Mouse (Mus musculus): ENCODE measurements at regions not wholly inside any gene's neighbourhood (a gene's known extent, or its start where the extent isn't known, plus 50 kb on each side); places are given as distances from the start of the nearest gene placed in this dataset.

DNA sequence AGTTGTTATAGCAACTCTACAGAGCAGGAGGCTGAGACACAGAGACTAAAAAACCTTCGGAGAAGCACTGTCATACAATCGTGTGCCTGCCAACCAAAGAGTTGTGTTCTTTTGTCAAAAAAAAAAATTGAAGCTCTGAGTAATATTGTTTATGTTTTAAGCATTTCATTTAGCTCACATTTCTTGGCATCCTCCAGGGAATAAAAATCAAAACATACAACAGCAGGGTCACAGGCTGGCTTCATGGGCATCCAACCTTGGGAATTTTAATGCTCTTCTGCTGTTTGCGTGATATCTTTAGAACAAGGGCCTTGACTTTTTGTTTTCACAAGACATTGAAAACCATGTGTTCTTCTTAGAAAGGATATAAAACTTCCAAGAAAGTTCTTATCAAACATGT is 152.9 kb upstream of the Cxcl12 start:
- Histone ChIP-seq H3K27ac (replicated peaks; ENCODE audit: low read depth, low read length) (no peak overlapping the region), H3K4me3 (ENCODE audit: insufficient read depth, low read depth, low read length) (no peak overlapping the region), H3K4me1 (ENCODE audit: control insufficient read depth, insufficient read depth, insufficient read length, low read length) (no peaks in the 10 kb centered on the region)

DNA sequence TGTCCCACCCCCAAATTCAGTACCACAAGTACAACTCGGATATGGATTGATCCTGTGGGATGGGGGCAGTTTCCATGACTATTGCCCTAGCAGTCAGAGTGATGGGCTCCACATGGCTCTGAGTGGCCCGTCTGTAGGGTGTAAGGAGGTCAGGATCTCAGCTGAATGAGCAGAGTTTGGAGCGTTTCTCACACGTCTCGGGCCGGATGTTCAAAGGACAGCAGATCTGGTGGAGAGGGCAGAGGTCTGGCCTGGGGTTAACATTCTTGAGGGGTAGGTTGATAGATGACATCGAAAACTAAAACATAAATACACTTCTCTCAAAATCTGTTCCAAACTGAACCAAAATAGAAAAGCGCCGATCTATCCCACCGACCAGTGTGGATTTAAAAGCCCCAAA is 146.5 kb upstream of the Cxcl12 start:
- Histone ChIP-seq H3K27ac (replicated peaks; ENCODE audit: low read depth, low read length) (no peak overlapping the region), H3K4me3 (ENCODE audit: insufficient read depth, low read depth, low read length) (no peak overlapping the region), H3K4me1 (ENCODE audit: control insufficient read depth, insufficient read depth, insufficient read length, low read length) (no peaks in the 10 kb centered on the region)

DNA sequence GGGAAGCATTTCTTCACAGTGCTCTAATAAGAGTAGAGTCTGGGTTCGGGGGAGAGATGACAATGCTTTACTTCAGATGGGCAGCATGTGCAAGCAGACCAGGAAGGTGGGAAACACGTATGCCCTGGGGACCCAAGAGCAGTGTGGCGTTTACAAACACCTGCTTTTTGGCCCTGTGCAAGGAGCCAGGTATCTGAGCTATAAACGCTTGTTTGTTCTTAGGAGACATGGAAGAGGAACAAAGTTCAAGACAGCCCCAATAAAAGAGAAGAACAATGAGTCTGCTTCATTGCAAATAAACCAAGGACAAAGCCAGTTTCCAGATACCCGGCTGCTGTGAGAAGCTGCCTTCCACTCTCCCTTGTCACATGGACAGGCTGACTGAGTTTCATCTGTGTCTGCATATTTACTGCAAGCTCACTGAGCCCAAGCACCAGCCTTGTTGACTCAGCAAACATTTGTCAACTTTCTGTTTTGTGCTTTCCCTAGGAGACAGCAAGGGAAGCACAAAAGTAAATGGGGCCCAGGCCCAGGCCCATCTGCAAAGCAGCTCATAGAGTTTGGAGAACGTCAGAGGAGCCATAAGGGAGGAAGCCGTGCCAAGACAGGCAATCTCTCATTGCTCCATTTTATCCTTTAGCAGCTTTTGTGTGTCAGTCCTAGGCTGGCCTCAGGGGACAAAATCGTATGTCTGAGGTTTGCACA is 136.1 kb upstream of the Cxcl12 start:
- Histone ChIP-seq H3K27ac (replicated peaks; ENCODE audit: low read depth, low read length) (no peak overlapping the region), H3K4me1 (ENCODE audit: control insufficient read depth, insufficient read depth, insufficient read length, low read length) (no peaks in the 10 kb centered on the region), H3K4me3 (ENCODE audit: insufficient read depth, low read depth, low read length) (no peak overlapping the region)

DNA sequence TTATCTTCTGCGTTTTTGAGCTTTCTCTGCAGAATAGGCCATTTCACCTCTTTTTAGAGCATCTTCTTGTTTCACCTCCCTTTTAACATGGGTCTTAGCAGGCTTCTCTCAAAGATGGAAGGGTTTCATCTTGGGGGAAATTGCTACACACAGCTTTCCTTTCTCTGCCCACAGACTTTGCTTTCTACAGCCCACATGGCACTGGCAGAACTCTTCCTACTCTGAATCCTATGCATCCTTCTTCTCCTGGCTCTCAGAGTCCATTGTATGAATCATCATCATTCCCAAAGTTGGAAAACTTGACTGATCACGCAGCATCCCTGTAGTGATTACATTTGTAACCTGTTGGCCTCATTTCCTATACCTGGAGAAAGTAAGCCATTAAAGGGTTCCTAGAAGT is 124.6 kb upstream of the Cxcl12 start:
- no peaks in the 10 kb centered on the region for H3K4me1 ChIP-seq (ENCODE audit: control insufficient read depth, insufficient read depth, insufficient read length, low read length)
- no peak overlapping the region for H3K27ac ChIP-seq (replicated peaks; ENCODE audit: low read depth, low read length)

DNA sequence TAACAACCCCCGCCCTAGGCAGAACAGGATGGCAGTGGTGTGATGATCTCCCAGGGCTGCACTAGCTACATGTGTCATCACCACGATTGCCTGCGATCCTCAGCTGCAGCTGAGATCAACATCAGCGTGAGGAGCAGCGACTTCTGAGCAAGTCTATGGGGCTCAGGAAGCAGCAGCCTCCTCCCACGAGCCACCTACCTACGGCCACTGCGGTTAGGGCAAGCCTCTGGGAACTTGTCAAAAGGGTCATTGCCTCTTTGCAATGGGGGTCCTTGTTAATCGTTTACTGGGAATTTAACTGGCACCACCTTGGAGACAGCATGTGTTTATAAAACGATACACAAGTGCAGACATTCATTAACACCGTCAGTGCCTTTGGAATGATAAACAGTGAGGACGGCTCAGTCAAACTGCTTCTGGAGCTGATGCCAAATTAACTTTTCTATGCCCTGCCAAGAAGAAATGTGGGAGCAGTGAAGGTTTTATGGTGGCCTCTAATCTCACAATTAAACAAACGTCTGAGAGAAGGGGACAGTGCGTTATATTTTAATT is 118.8 kb upstream of the Cxcl12 start:
- H3K4me1 ChIP-seq (ENCODE audit: control insufficient read depth, insufficient read depth, insufficient read length, low read length): no peaks in the 10 kb centered on the region
- no peak overlapping the region for H3K27ac ChIP-seq (replicated peaks; ENCODE audit: low read depth, low read length)
- H3K4me3 ChIP-seq (ENCODE audit: insufficient read depth, low read depth, low read length): no peak overlapping the region

More for the DNA sequence above, 124.6 kb upstream of the Cxcl12 start:
- H3K4me3 ChIP-seq (ENCODE audit: insufficient read depth, low read depth, low read length): no peak overlapping the region

DNA sequence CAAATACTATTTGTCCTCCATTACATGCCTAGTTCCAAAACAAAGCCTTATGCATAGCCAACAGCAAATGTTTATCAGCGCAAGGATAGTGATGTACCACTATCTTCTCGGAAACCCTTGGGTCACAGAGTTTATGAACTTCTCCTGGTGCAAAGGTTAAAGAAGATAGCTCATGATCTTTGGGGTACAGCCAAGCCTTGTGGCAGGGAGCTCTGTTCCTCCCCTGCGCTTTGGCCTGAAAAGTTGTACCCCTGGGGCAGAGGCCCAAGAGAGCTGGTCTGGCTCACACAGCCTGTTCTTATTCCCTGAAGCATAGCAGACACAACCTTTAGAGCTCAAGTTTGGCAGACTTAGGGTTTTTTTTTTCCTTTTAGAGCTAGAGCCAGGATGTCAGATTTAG is 107.6 kb upstream of the Cxcl12 start:
- Histone ChIP-seq H3K4me3 (ENCODE audit: insufficient read depth, low read depth, low read length) (no peak overlapping the region), H3K27ac (replicated peaks; ENCODE audit: low read depth, low read length) (no peak overlapping the region), H3K4me1 (ENCODE audit: control insufficient read depth, insufficient read depth, insufficient read length, low read length) (no peaks in the 10 kb centered on the region)

DNA sequence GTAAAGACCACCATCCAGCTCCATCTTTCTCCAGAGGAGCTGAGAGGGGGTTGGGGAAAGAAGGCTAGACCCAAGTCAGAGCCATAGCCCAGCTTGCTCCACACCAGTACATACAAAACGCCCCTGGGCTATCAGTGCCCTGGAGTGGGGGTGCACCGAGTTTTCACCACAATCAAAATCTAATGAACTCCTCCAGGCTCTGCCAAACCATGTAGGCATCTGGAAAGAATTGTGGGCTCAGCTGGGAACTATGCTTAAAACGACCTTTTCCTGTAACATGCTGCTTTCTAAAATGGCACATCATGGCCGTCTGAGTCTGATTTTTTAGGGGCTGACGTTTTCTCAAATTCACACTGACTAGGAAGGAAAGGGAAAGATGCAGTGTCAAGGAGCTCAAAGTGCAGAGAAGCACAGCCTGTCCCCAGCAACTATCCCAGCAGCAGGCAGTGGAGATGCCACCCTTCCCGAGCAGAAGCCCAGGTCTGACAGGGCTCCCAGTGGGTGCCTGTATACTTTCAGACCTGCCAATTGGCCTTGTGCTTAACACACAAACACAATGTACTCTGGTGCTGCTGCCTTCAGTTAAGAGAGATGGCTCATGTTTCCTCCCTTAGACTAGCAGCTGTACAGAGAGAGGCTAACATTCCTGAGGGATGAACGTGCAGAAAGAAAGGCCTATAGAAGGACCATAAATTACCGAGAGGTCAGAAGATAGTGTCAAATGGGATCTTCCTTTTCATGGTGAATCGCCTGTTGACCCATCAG is 100.6 kb upstream of the Cxcl12 start:
- Histone ChIP-seq H3K27ac (replicated peaks; ENCODE audit: low read depth, low read length) (no peak overlapping the region), H3K4me3 (ENCODE audit: insufficient read depth, low read depth, low read length) (no peak overlapping the region), H3K4me1 (ENCODE audit: control insufficient read depth, insufficient read depth, insufficient read length, low read length) (no peaks in the 10 kb centered on the region)

DNA sequence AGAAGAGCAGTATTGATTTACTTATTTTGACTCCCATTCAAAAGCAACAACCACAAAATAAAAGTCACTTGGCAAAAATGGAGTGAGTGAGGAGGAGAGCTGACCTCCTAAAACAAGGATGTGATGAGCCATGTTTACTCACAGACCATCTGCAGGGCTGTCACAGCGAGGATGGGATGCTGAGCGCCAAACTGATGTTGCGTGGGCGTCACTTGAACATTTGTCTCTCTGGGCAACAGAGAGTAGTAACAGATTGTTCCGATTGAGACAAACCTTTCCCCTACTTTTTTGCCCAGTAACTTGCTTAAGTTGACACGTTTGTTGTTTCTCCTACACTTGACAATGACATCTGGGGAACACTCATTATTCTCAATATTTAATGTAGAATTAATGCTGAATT is 97.0 kb upstream of the Cxcl12 start:
- Histone ChIP-seq H3K4me3 (ENCODE audit: insufficient read depth, low read depth, low read length) (no peak overlapping the region), H3K4me1 (ENCODE audit: control insufficient read depth, insufficient read depth, insufficient read length, low read length) (no peaks in the 10 kb centered on the region), H3K27ac (replicated peaks; ENCODE audit: low read depth, low read length) (0 out of 2 replicates have a peak overlapping the region, but pooled peaks have one; percentile 18)

DNA sequence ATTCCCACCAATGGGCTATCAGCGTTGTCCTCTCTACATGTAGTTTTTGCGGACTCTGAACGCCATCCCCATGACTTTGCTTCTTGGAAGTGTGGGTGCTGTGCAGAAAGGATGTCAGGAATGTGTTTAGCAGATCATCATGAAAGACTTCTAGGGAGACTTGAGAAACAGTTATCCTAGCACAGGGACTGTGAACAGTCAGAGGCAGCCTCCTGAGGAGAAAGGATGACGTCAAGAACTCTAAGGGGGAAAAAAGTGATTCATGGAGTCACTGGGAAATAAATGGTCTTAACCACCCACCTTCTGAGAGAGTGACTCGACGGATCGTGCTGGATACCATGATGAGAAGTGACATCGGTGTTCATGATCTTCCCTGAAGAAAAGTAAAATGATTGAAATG is 96.5 kb upstream of the Cxcl12 start:
- Histone ChIP-seq H3K27ac (replicated peaks; ENCODE audit: low read depth, low read length) (0 out of 2 replicates have a peak overlapping the region, but pooled peaks have one; percentile 18), H3K4me1 (ENCODE audit: control insufficient read depth, insufficient read depth, insufficient read length, low read length) (no peaks in the 10 kb centered on the region), H3K4me3 (ENCODE audit: insufficient read depth, low read depth, low read length) (no peak overlapping the region)

DNA sequence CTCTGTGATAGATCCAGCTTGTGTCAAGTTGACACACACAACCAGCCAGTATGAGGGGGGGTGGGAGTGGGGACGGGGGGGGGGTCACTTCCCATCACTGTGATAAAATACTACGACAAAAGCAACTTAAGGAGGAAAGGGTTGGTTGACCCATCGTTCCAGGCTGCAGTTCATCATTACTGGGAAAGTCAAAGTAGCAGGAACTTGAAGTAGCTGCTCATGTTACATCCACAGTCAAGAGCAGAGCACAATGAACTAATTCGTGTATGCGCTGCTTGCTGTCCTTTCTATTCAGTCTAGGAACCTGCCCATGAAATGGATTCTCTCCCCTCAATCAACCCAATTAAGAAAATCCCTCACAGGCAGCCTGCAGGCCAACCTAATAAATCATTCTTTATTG is 88.8 kb upstream of the Cxcl12 start:
- no peaks in the 10 kb centered on the region for H3K4me1 ChIP-seq (ENCODE audit: control insufficient read depth, insufficient read depth, insufficient read length, low read length)
- H3K27ac ChIP-seq (replicated peaks; ENCODE audit: low read depth, low read length): no peak overlapping the region
- H3K4me3 ChIP-seq (ENCODE audit: insufficient read depth, low read depth, low read length): no peak overlapping the region

DNA sequence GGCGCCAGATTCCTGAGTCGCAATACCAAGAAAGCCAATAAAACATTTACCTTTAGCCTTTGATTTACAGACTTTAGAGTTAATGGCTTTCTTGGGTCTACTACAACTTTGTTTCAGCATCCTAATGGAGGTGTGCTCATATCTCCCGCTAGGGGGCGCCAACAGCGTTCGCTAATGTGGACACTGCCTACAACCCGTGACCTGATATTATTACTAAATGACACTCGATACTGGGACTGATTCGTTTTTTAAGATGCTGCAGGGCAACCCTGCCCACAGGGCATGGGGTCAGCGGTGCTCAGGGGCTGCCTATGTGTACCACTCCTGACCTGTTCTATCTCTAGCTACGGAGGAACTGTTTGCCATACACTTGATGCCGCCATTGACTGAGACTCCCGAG is 87.4 kb upstream of the Cxcl12 start:
- no peak overlapping the region for H3K27ac ChIP-seq (replicated peaks; ENCODE audit: low read depth, low read length)
- no peak overlapping the region for H3K4me3 ChIP-seq (ENCODE audit: insufficient read depth, low read depth, low read length)
- no peaks in the 10 kb centered on the region for H3K4me1 ChIP-seq (ENCODE audit: control insufficient read depth, insufficient read depth, insufficient read length, low read length)

DNA sequence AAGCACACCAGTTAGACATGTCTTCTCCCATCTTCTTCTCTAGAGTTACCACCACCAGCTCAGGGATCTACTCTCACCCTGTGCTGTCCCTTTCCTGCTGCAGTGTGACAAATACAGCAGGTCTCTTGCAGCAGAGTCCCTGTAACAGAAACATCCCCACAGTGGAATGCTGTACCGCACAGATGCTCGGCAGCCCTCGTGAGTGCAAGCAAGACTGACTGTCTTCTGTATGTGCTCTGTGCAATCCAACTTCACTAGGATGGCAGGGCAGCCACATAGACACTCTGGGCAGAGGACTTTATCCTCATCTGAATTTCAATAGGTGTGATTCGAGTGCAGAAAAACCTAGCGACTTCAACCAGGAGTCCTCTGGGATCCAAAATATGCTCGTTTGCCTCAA is 84.1 kb upstream of the Cxcl12 start:
- no peak overlapping the region for H3K27ac ChIP-seq (replicated peaks; ENCODE audit: low read depth, low read length)
- H3K4me1 ChIP-seq (ENCODE audit: control insufficient read depth, insufficient read depth, insufficient read length, low read length): no peaks in the 10 kb centered on the region
- H3K4me3 ChIP-seq (ENCODE audit: insufficient read depth, low read depth, low read length): no peak overlapping the region

DNA sequence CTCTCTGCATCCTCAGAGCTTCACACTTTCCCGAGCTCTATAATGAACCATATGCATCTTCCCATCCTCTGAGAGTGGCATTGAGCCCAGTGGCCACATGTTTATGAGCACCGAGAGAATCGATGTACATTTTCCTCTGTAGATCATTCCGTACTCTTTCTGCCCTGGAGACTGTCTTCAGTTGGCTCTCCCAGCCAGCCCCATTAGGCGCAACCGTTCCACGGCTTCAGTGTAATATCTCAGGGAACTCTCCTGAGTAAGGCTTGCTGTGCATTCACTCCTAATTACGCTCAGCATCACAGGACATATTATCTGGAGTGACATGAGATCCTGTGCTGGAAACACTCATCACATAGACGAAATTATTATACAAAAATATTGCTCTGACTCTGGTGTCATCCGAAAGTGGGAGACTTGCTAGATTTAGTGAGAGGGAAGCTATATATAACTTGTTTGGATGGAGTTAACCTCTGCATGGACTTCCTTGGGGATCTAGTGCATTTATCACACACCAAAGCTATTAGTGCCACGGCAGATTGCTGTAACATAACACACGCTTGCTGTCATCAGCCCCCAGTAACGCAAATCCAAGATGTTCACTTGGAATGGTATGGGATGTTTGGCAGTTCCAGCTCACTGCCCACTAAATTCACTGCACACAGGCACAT is 83.4 kb upstream of the Cxcl12 start:
- Histone ChIP-seq H3K4me1 (ENCODE audit: control insufficient read depth, insufficient read depth, insufficient read length, low read length) (no peaks in the 10 kb centered on the region), H3K4me3 (ENCODE audit: insufficient read depth, low read depth, low read length) (no peak overlapping the region)

DNA sequence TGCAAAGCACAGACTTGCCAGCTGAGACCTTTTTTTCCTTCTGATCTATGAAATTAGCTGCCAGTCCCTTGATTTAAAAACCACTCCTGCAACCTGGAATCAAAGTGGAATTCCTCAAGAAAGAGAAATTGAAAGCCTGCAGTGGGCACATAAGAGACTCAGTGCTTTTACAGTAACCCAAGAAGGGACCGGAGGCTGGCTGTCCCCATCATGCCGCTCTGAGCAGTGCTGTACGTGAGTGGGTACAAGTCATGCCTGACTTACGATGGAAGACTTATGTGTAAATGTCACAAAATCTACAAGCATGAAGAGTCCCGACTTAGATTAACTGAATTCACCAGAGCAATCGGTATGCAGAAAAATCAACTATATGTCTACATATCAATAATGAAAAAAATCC is 73.6 kb upstream of the Cxcl12 start:
- H3K27ac ChIP-seq (replicated peaks; ENCODE audit: low read depth, low read length): no peak overlapping the region
- no peaks in the 10 kb centered on the region for H3K4me1 ChIP-seq (ENCODE audit: control insufficient read depth, insufficient read depth, insufficient read length, low read length)
- no peak overlapping the region for H3K4me3 ChIP-seq (ENCODE audit: insufficient read depth, low read depth, low read length)

More for the DNA sequence above, 83.4 kb upstream of the Cxcl12 start:
- no peak overlapping the region for H3K27ac ChIP-seq (replicated peaks; ENCODE audit: low read depth, low read length)

DNA sequence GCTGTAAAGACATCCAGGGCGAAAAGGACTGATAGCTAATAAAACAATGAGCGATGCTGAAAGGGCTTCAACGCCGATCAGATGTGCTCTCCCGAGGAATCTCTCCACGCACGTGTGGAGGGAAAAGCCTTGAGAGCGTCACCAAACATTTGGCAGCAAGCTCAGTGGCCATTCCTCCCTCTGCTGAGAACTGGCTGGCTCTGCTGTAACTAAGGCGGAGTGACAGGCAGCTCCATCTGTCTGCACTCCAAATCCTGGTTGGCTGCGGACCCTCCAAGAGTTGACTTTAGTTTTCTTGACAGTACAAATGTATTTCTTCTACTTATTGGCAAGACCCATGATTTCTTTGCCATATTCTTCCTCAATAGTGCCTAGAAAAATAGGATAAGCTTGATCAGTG is 68.5 kb upstream of the Cxcl12 start:
- H3K4me3 ChIP-seq (ENCODE audit: insufficient read depth, low read depth, low read length): no peak overlapping the region
- H3K27ac ChIP-seq (replicated peaks; ENCODE audit: low read depth, low read length): no peak overlapping the region
- no peaks in the 10 kb centered on the region for H3K4me1 ChIP-seq (ENCODE audit: control insufficient read depth, insufficient read depth, insufficient read length, low read length)
